Mouse (Mus musculus) leukemia stem cell, adult 10-12 weeks (primary cell): ENCODE measurements around the gene Abhd16b. TPM values are rescaled to one million over a fixed set of nuclear protein-coding genes. Genes with fewer than 3 reads are reported as not detected.

Source experiments
- polyA plus RNA-seq: library from polyadenylated mRNA; stranded (reverse); fragments of >175 nt; gene quantifications from 2 replicates; pipeline ENCODE4 v1.2.3, GENCODE M21; 2012; ENCODE audit warnings: low replicate concordance

The Abhd16b gene
- polyA plus RNA-seq, result 0.13 TPM in 1 of 2 replicates, not detected in the other

GRCm38 (mm10) chr2:181493156-181493927 is at the start of gene Abhd16b:
Gene Abhd16b, plus strand, starts transcription at chr2:181493206.

DNA sequence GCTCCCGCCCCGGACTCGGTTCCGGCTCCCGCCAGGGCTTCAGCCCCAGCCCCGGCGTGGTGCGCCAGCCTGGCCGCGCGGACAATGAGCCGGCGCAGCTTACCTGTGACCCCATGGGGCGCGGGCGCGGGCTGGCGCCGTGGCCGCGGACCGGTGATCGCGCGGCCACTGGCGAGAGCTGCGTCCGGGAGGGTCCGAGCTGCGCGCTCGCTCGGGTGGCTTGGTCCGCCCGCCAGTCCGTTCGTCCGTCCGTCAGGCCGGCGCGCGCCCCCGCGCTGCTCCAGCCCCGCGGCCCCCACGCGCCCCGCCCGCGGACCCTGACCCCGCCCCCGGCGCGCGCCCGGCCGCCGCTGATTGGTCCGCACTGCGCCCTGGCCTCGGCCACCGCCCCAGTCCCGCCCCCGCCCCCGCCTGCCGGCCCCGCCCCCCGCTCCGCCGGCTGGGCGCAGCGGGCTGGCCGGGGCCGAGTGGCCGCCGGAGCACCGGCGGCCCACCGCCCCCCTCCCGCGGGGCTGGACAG is 33.8 kb upstream of the Abhd16b start, which contains the start of gene Zbtb46:
Gene Zbtb46, minus strand, starts transcription at position 274 of the 520 bp plus-strand sequence.

DNA sequence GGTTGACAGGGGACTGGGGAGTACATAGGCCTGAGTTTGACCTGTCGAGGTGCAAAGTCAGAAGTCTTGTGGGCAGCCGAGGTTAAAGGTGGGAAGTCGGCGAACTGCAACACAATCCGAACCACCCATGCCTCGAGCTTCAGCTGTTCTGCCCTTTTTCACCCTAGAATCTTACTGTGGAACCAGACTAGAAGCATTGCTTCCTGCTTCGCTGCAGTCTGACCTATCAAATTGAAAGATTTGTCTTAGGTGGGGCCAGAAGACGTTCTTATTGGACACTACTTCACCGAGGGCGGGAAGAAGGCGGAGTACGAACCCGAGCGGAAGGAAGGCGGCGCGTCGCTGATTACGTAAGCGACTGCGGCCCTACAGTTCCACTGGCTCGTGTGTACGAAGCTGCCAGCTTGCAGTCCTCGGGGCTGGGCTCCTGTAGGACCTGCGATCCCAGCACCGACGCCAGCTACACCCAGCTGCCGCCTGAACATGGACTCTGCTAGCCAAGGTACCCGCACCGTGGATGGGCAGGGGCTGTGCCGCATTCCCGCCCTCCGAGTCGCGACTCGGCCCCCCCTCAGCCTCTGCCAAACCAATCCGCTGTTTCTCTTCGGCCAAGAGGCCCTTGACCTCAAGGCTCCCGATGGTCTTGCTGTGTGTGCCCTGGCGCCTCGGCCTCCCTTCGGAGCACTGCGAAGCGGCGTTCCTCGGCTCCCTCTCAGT is 4.0 kb downstream of the Abhd16b start, which contains the start of gene Tpd52l2:
Gene Tpd52l2, plus strand, starts transcription at position 312 of the 717 bp plus-strand sequence.

GRCm38 (mm10) chr2:181520118-181520935 is 27.3 kb downstream of the Abhd16b start, which contains the start of gene Dnajc5:
Gene Dnajc5, plus strand, starts transcription at chr2:181520485.

Other genes starting within 250 kb of the Abhd16b start
- 13.5 and 32.3 TPM in 2 replicates for gene Gmeb2, start 205.2 kb upstream of the Abhd16b start, polyA plus RNA-seq
- gene Stmn3, start 178.7 kb upstream of the Abhd16b start, polyA plus RNA-seq, result not detected in 2 replicates
- gene Rtel1, start 173.5 kb upstream of the Abhd16b start, polyA plus RNA-seq, result 9.3 and 28.8 TPM in 2 replicates
- gene Zgpat, start 128.3 kb upstream of the Abhd16b start, polyA plus RNA-seq, result 21.1 and 22.1 TPM in 2 replicates
- 9.7 and 13.9 TPM in 2 replicates for gene Arfrp1, start 127.8 kb upstream of the Abhd16b start, polyA plus RNA-seq
- 46.2 and 128 TPM in 2 replicates for gene Lime1, start 113.1 kb upstream of the Abhd16b start, polyA plus RNA-seq
- 5.7 and 8.6 TPM in 2 replicates for gene Zbtb46, start 33.8 kb upstream of the Abhd16b start, polyA plus RNA-seq
- 4.8 and 42.6 TPM in 2 replicates for gene Tpd52l2, start 3.9 kb downstream of the Abhd16b start, polyA plus RNA-seq
- gene Dnajc5, start 27.3 kb downstream of the Abhd16b start, polyA plus RNA-seq, result 35.7 and 46.0 TPM in 2 replicates
- 57.4 and 68.8 TPM in 2 replicates for gene Uckl1, start 91.7 kb downstream of the Abhd16b start, polyA plus RNA-seq
- 6.2 and 14.6 TPM in 2 replicates for gene Prpf6, start 98.7 kb downstream of the Abhd16b start, polyA plus RNA-seq
- 31.7 and 74.3 TPM in 2 replicates for gene Zfp512b, start 99.6 kb downstream of the Abhd16b start, polyA plus RNA-seq
- 2.7 and 4.1 TPM in 2 replicates for gene Samd10, start 106.0 kb downstream of the Abhd16b start, polyA plus RNA-seq
- not detected in 2 replicates for gene Gm29797, start 163.8 kb downstream of the Abhd16b start, polyA plus RNA-seq
- gene Sox18, start 178.4 kb downstream of the Abhd16b start, polyA plus RNA-seq, result 18.1 and 21.4 TPM in 2 replicates
- gene Tcea2, start 187.1 kb downstream of the Abhd16b start, polyA plus RNA-seq, result 2.7 and 6.8 TPM in 2 replicates
- 21.6 and 66.2 TPM in 2 replicates for gene Rgs19, start 200.8 kb downstream of the Abhd16b start, polyA plus RNA-seq
- gene Lkaaear1, start 205.2 kb downstream of the Abhd16b start, polyA plus RNA-seq, result not detected in 2 replicates
- not detected in 2 replicates for gene Oprl1, start 221.8 kb downstream of the Abhd16b start, polyA plus RNA-seq